Mouse (Mus musculus) bone marrow, adult 2 months (tissue): Measurements from ENCODE around the gene Zfp263.

ENCODE experiments used
- CTCF ChIP-seq: fragments of 200-500 bp; IDR thresholded peaks from 2 replicates; pipeline ENCODE4 v1.5.1; 2011; ENCODE audit warnings: low read length, control low read depth; ENCODE audit not compliant: control insufficient read depth, insufficient read depth
- POLR2A ChIP-seq: fragments of 200-500 bp; IDR thresholded peaks from 2 replicates; pipeline ENCODE4 v1.6.1; 2011; ENCODE audit warnings: low read depth, mild to moderate bottlenecking, control low read depth, low read length, borderline replicate concordance; ENCODE audit not compliant: control insufficient read depth

DNA sequence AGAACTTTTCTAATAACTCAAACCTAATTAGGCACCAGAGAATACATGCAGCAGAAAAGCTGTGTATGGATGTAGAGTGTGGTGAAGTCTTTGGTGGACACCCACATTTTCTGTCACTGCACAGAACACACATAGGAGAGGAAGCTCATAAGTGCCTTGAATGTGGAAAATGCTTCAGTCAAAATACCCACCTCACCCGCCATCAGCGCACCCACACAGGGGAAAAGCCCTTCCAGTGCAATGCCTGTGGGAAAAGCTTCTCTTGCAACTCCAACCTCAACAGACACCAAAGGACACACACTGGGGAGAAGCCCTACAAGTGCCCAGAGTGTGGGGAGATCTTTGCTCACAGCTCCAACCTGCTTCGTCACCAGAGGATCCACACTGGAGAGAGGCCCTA lies 5.1 kb downstream of the Zfp263 start:
- TF ChIP-seq CTCF (no peak), POLR2A (no peak)
